Mouse (Mus musculus): ENCODE measurements around the gene Ubtfl1. TPM values are rescaled to one million over a fixed set of nuclear protein-coding genes. Genes with fewer than 3 reads are reported as not detected.
"Not testable (repeated sequence)": the region's sequence is repeated elsewhere in the genome, so short reads cannot be mapped to it uniquely, and the experiment has no call there.

Gene Ubtfl1
- polyA plus RNA-seq (2015; fragmentation: Nextera tagmentation; extraction: Ambion mirVana) = not detected in 2 replicates

DNA sequence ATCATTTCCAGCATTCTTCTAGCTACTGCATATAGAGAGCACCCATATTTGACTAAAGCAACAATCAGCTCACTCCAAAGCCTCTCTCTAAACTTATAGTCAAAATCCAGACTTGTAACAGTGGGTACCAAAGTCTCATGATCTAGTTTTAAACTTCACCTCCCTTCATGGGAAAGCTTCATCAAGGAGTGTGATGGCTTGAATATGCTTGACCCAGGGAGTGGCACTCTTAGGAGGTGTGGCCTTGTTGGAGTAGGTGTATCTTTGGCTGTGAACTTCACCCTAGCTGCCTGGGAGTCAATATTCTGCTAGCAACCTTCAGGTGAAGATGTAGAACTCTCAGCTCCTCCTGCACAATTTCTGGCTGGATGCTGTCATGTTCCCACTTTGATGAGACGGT is at the start of gene Ubtfl1:
Gene Ubtfl1, plus strand, starts transcription at position 301 of the 400 bp plus-strand sequence.
- Histone ChIP-seq H3K36me3 (ENCODE audit: control insufficient read depth, insufficient read depth) (no peaks in the 10 kb centered on the region), H3K4me1 (ENCODE audit: control insufficient read depth, low read depth, low read length) (no peaks in the 10 kb centered on the region), H3K9me3 (replicated peaks; ENCODE audit: control insufficient read depth, low read length) (no peaks in the 10 kb centered on the region), H3K4me2 (ENCODE audit: low read depth, low read length) (no peak within 1 kb of the TSS), H3K27me3 (ENCODE audit: control insufficient read depth, insufficient read depth, low read depth, low read length) (no peaks in the 10 kb centered on the region), H3K4me3 (ENCODE audit: low read depth, low read length) (no peak within 1 kb of the TSS), H3K27ac (ENCODE audit: low read length) (no peak within 1 kb of the TSS), H3K9ac (ENCODE audit: low read depth, low read length) (no peak within 1 kb of the TSS)
- ATAC-seq (ENCODE audit: low read depth) = no peak
- 15% methylated on average over 1 of the region's 1 CpGs for WGBS (ENCODE audit: insufficient replicate concordance)

DNA sequence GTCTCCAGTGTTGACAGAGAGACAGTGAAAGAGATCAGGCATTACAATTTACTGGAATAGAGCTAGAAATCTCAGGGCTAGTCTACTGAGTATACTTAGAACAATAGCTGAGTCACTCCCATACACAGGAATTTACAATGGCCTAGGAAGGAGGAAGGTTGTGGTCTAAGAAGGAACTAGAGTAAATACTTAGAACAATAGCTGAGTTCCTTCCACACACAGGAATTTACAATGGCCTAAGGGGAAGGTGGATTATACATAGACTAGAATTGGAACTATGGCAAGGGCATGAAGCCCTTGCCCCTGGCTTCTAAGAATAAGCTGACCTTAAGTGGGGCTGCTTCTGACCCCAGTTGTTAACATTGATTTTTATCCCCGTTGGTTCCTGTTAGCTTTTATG is 31.2 kb upstream of the Ubtfl1 start:
- ATAC-seq (ENCODE audit: low read depth); H3K9ac ChIP-seq (ENCODE audit: low read depth, low read length); H3K4me3 ChIP-seq (ENCODE audit: low read depth, low read length); H3K27me3 ChIP-seq (ENCODE audit: control insufficient read depth, insufficient read depth, low read depth, low read length); H3K9me3 ChIP-seq (replicated peaks; ENCODE audit: control insufficient read depth, low read length); H3K36me3 ChIP-seq (ENCODE audit: control insufficient read depth, insufficient read depth); H3K4me1 ChIP-seq (ENCODE audit: control insufficient read depth, low read depth, low read length); H3K27ac ChIP-seq (ENCODE audit: low read length); H3K4me2 ChIP-seq (ENCODE audit: low read depth, low read length): not testable (repeated sequence)
- 39% methylated on average over 1 of the region's 1 CpGs for WGBS (ENCODE audit: insufficient replicate concordance)

DNA sequence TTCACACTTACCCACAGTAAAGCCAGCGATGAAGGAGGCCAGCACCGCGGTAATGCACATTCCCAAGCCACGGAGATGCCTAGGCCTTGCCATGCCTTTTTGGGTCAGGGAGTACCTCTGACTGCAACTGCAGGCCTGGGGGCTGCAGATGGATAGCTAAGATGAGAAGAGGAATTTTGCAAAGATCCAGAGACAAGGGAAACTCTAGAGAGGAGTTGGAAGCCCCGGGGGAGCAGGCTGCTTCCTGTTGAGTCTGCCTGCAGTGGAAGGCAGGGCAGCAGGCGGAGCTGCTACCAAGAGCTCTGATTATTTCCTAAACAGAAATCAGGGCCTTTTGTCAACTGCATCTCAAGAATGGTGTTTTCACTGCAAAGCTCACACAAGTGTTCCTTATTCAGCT is 18.4 kb upstream of the Ubtfl1 start:
- ATAC-seq (ENCODE audit: low read depth) = no peak
- Histone ChIP-seq H3K27ac (ENCODE audit: low read length) (no peak overlapping the region), H3K4me2 (ENCODE audit: low read depth, low read length) (no peak overlapping the region), H3K9ac (ENCODE audit: low read depth, low read length) (no peak overlapping the region), H3K4me3 (ENCODE audit: low read depth, low read length) (no peak overlapping the region), H3K36me3 (ENCODE audit: control insufficient read depth, insufficient read depth) (no peaks in the 10 kb centered on the region), H3K27me3 (ENCODE audit: control insufficient read depth, insufficient read depth, low read depth, low read length) (no peaks in the 10 kb centered on the region), H3K4me1 (ENCODE audit: control insufficient read depth, low read depth, low read length) (no peaks in the 10 kb centered on the region), H3K9me3 (replicated peaks; ENCODE audit: control insufficient read depth, low read length) (no peaks in the 10 kb centered on the region)
- 33% methylated on average over 6 of the region's 6 CpGs for WGBS (ENCODE audit: insufficient replicate concordance)

DNA sequence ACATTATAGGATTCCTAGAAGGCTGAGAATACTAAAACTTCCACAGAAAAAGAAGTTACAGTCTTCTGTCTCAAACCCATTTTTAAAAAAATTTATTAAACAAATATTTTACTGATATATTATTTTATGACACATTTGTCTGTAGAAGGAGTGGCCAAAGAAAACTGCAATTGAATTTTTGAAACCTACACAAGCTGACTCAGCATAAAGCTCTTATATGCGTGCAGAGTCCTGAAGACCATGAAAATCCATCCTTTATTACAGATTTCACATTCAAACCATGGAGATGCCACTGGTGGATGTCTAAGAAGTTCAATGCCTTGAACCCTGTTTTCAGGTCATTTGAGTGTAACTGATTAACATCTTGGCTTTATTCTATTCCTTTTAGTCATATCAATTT is 4.6 kb upstream of the Ubtfl1 start:
- ATAC-seq (ENCODE audit: low read depth) = no peak
- Histone ChIP-seq H3K27ac (ENCODE audit: low read length) (no peak overlapping the region), H3K4me3 (ENCODE audit: low read depth, low read length) (no peak overlapping the region), H3K9me3 (replicated peaks; ENCODE audit: control insufficient read depth, low read length) (no peaks in the 10 kb centered on the region), H3K27me3 (ENCODE audit: control insufficient read depth, insufficient read depth, low read depth, low read length) (no peaks in the 10 kb centered on the region), H3K9ac (ENCODE audit: low read depth, low read length) (no peak overlapping the region), H3K36me3 (ENCODE audit: control insufficient read depth, insufficient read depth) (no peaks in the 10 kb centered on the region), H3K4me2 (ENCODE audit: low read depth, low read length) (no peak overlapping the region), H3K4me1 (ENCODE audit: control insufficient read depth, low read depth, low read length) (no peaks in the 10 kb centered on the region)
- WGBS (ENCODE audit: insufficient replicate concordance) = 52% methylated on average over 1 of the region's 1 CpGs

DNA sequence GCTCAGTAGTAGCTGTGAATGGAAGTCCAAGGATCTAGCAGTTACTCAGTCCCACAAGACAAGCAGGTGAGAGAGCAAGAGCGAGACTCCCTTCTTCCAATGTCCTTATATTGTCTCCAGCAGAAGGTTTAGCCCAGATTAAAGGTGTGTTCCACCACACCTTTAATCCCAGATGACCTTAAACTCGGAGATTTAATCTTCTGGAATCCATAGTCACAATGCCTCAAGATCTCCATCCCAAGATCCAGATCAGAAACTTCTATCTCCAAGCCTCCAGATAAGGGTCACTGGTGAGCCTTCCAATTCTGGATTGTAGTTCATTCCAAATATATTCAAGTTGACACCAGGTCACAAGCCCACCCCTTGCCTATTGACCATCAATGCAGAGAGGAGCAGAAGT is 1.3 kb upstream of the Ubtfl1 start, which contains the start of gene Naalad2:
Gene Naalad2, minus strand, starts transcription at position 101 of the 400 bp plus-strand sequence.
- not testable (repeated sequence) for H3K4me2 ChIP-seq (ENCODE audit: low read depth, low read length); H3K9me3 ChIP-seq (replicated peaks; ENCODE audit: control insufficient read depth, low read length); H3K9ac ChIP-seq (ENCODE audit: low read depth, low read length); H3K4me1 ChIP-seq (ENCODE audit: control insufficient read depth, low read depth, low read length); H3K27me3 ChIP-seq (ENCODE audit: control insufficient read depth, insufficient read depth, low read depth, low read length); ATAC-seq (ENCODE audit: low read depth); H3K4me3 ChIP-seq (ENCODE audit: low read depth, low read length); H3K27ac ChIP-seq (ENCODE audit: low read length); H3K36me3 ChIP-seq (ENCODE audit: control insufficient read depth, insufficient read depth)
- 43% methylated on average over 2 of the region's 2 CpGs for WGBS (ENCODE audit: insufficient replicate concordance)

DNA sequence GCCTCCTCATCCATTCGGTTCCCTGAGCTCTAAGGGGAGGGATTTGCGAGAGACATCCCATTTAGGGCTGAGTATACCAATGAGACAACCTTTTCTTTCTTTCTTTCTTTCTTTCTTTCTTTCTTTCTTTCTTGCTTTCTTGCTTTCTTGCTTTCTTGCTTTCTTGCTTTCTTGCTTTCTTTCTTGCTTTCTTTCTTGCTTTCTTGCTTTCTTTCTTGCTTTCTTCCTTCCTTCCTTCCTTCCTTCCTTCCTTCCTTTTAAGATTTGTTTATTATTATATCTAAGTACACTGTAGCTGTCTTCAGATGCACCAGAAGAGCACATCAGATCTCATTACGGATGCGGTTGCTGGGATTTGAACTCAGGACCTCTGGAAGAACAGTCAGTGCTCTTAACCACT is 8.2 kb downstream of the Ubtfl1 start:
- not testable (repeated sequence) for H3K27ac ChIP-seq (ENCODE audit: low read length); H3K4me3 ChIP-seq (ENCODE audit: low read depth, low read length); H3K4me2 ChIP-seq (ENCODE audit: low read depth, low read length); H3K9ac ChIP-seq (ENCODE audit: low read depth, low read length); H3K4me1 ChIP-seq (ENCODE audit: control insufficient read depth, low read depth, low read length); ATAC-seq (ENCODE audit: low read depth); H3K27me3 ChIP-seq (ENCODE audit: control insufficient read depth, insufficient read depth, low read depth, low read length); H3K9me3 ChIP-seq (replicated peaks; ENCODE audit: control insufficient read depth, low read length); H3K36me3 ChIP-seq (ENCODE audit: control insufficient read depth, insufficient read depth)
- 48% methylated on average over 4 of the region's 4 CpGs for WGBS (ENCODE audit: insufficient replicate concordance)

DNA sequence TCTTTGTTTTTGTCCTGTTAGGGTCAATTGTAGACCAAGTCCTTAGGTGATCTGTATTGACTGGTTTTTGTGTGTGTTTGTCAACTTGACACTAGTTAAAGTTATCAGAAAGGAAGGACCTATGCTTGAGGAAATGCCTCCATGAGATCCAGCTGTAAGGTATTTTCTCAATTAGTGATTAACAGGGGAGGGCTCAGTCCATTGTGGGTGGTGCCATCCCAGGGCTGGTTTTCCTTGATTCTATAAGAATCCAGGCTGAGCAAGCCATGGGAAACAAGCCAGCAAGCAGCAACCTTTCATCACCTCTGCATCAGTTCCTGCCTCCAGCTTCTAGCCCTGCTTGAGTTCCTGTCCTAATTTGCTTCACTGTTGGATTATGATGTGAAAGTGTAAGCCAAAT is 26.1 kb downstream of the Ubtfl1 start, which contains the start of gene Mbd3l2:
Gene Mbd3l2, plus strand, starts transcription at position 301 of the 400 bp plus-strand sequence.
- Histone ChIP-seq H3K9ac (ENCODE audit: low read depth, low read length) (no peak within 1 kb of the TSS), H3K4me1 (ENCODE audit: control insufficient read depth, low read depth, low read length) (no peaks in the 10 kb centered on the region), H3K4me2 (ENCODE audit: low read depth, low read length) (no peak within 1 kb of the TSS), H3K27ac (ENCODE audit: low read length) (no peak within 1 kb of the TSS), H3K36me3 (ENCODE audit: control insufficient read depth, insufficient read depth) (no peaks in the 10 kb centered on the region), H3K27me3 (ENCODE audit: control insufficient read depth, insufficient read depth, low read depth, low read length) (no peaks in the 10 kb centered on the region), H3K9me3 (replicated peaks; ENCODE audit: control insufficient read depth, low read length) (no peaks in the 10 kb centered on the region), H3K4me3 (ENCODE audit: low read depth, low read length) (no peak within 1 kb of the TSS)
- no peak for ATAC-seq (ENCODE audit: low read depth)

DNA sequence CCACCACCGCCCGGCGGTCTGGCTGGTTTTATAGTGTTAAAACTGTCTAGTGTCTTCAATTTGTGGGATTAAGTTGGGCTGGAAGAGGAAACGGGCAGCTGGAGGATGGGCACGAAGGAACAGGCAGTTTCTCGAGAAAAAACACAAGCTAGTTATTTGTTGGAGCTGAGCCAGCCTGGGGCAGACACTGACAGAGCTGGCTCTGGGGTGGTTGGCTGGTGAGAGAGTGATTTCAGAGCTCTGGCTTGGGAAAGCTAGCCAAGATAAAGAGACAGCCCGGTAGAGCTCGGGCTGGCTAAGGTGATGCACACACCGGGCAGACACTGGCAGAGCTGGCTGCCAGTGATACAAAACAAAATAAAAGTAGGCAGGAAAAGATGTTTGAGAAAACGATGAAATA is 27.5 kb downstream of the Ubtfl1 start:
- no peak for ATAC-seq (ENCODE audit: low read depth)
- Histone ChIP-seq H3K4me1 (ENCODE audit: control insufficient read depth, low read depth, low read length) (no peaks in the 10 kb centered on the region), H3K36me3 (ENCODE audit: control insufficient read depth, insufficient read depth) (no peaks in the 10 kb centered on the region), H3K4me2 (ENCODE audit: low read depth, low read length) (no peak overlapping the region), H3K27ac (ENCODE audit: low read length) (no peak overlapping the region), H3K27me3 (ENCODE audit: control insufficient read depth, insufficient read depth, low read depth, low read length) (no peaks in the 10 kb centered on the region), H3K9ac (ENCODE audit: low read depth, low read length) (no peak overlapping the region), H3K4me3 (ENCODE audit: low read depth, low read length) (no peak overlapping the region), H3K9me3 (replicated peaks; ENCODE audit: control insufficient read depth, low read length) (no peaks in the 10 kb centered on the region)
- WGBS (ENCODE audit: insufficient replicate concordance) = 61% methylated on average over 10 of the region's 10 CpGs

DNA sequence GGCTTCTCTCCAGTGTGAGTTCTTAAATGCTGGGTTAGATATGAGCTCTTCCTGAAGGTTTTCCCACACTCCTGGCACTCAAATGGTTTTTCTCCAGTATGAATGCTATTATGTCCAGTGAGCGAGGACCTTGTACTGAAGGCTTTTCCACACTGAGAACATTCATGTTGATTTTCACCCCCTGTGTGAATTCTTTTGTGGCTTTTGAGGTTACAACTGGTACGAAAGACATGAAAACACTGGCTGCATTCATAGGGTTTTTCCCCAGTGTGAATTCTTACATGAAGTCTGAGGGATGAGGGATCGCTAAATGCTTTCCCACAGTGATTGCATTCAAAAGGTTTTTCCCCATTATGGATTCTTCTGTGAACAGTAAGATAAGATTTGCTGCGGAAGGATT is 52.3 kb downstream of the Ubtfl1 start:
- ATAC-seq (ENCODE audit: low read depth) = no peak
- no peak overlapping the region for H3K27ac ChIP-seq (ENCODE audit: low read length)
- 64% methylated on average over 4 of the region's 4 CpGs for WGBS (ENCODE audit: insufficient replicate concordance)
- no peaks in the 10 kb centered on the region for H3K4me1 ChIP-seq (ENCODE audit: control insufficient read depth, low read depth, low read length)
- H3K36me3 ChIP-seq (ENCODE audit: control insufficient read depth, insufficient read depth) = no peaks in the 10 kb centered on the region; the same call in 1 of the 2 replicates
- H3K27me3 ChIP-seq (ENCODE audit: control insufficient read depth, insufficient read depth, low read depth, low read length) = no peaks in the 10 kb centered on the region
- no peak overlapping the region for H3K9ac ChIP-seq (ENCODE audit: low read depth, low read length)
- no peak overlapping the region for H3K4me2 ChIP-seq (ENCODE audit: low read depth, low read length)
- H3K9me3 ChIP-seq (replicated peaks; ENCODE audit: control insufficient read depth, low read length) = peaks cover 2% of the 10 kb centered on the region; the same call in 1 of the 2 replicates
- no peak overlapping the region for H3K4me3 ChIP-seq (ENCODE audit: low read depth, low read length)
